Mouse (Mus musculus) heart, postnatal 0 days (tissue): ENCODE results near the gene Sept9.

Experiments used
- CTCF ChIP-seq: IDR thresholded peaks from 2 replicates; pipeline ENCODE4 v1.5.1; 2016; ENCODE audit warnings: antibody characterized with exemption, control low read depth, low read depth
- EP300 ChIP-seq: IDR thresholded peaks from 2 replicates; pipeline ENCODE4 v1.6.1; 2016; ENCODE audit warnings: antibody characterized with exemption, low read depth

GRCm38 (mm10) chr11:117183299-117183698 is 16.2 kb upstream of the Sept9 start:
- TF ChIP-seq CTCF, result no peak
- TF ChIP-seq EP300, result no peak
